Mouse (Mus musculus) heart, embryonic 16.5 days (tissue): ENCODE measurements around the gene Metrn. TPM values are rescaled to one million over a fixed set of nuclear protein-coding genes. Genes with fewer than 3 reads are reported as not detected.

Source experiments
- ATAC-seq: fragments of 200-750 bp; cut with Nextera tagmentation; replicated peaks from 2 replicates; pipeline ENCODE4 v1.8.0; 2017; ENCODE audit warnings: moderate number of reproducible peaks; ENCODE audit not compliant: insufficient read depth, low FRiP score; ENCODE audit errors: extremely low read depth
- H3K27ac ChIP-seq: fragments of 300-500 bp; sonication (generic); 2 replicates; pipeline ENCODE4 v1.5.1; 2014; ENCODE audit warnings: mild to moderate bottlenecking, low read length, control low read depth, moderate library complexity
- H3K27me3 ChIP-seq: fragments of 300-500 bp; sonication (generic); 2 replicates; pipeline ENCODE4 v1.6.1; 2014; ENCODE audit warnings: low read length, mixed read lengths; ENCODE audit not compliant: control insufficient read depth, insufficient read depth
- H3K36me3 ChIP-seq: fragments of 300-500 bp; sonication (generic); 2 replicates; pipeline ENCODE4 v1.6.1; 2014; ENCODE audit not compliant: control insufficient read depth, insufficient read depth
- H3K4me1 ChIP-seq: fragments of 300-500 bp; sonication (generic); 2 replicates; pipeline ENCODE4 v1.6.1; 2014; ENCODE audit warnings: low read length, mixed read lengths; ENCODE audit not compliant: control insufficient read depth, insufficient read depth
- H3K4me2 ChIP-seq: fragments of 300-500 bp; sonication (generic); 2 replicates; pipeline ENCODE4 v1.6.1; 2014; ENCODE audit warnings: low read depth, mild to moderate bottlenecking, control low read depth, low read length
- H3K4me3 ChIP-seq: fragments of 300-500 bp; sonication (generic); 2 replicates; pipeline ENCODE4 v1.5.1; 2014; ENCODE audit warnings: mild to moderate bottlenecking, control low read depth, low read length
- H3K9ac ChIP-seq: fragments of 300-500 bp; sonication (generic); 2 replicates; pipeline ENCODE4 v1.6.1; 2014; ENCODE audit warnings: low read length, control low read depth
- H3K9me3 ChIP-seq: fragments of 300-500 bp; sonication (generic); replicated peaks from 2 replicates; pipeline ENCODE4 v1.6.1; 2016; ENCODE audit warnings: low read length; ENCODE audit not compliant: control insufficient read depth
- WGBS: fragments of 180-500 bp; shearing (Covaris S2); extraction: QIAGEN DNeasy Blood & Tissue Kit; methylation state at CpG from one replicate; pipeline ENCODE4 v1.1.7; 2014; 5-methylcytosine and 5-hydroxymethylcytosine counted together
- polyA plus RNA-seq: library from polyadenylated mRNA; unstranded; fragments of >200 nt; fragmentation: Nextera tagmentation; extraction: Ambion mirVana; gene quantifications from 2 replicates; pipeline ENCODE4 v1.2.1, GENCODE M21; 2015

The Metrn gene
- polyA plus RNA-seq, 1 experiment from 2014 or later, result 25.6 TPM

DNA sequence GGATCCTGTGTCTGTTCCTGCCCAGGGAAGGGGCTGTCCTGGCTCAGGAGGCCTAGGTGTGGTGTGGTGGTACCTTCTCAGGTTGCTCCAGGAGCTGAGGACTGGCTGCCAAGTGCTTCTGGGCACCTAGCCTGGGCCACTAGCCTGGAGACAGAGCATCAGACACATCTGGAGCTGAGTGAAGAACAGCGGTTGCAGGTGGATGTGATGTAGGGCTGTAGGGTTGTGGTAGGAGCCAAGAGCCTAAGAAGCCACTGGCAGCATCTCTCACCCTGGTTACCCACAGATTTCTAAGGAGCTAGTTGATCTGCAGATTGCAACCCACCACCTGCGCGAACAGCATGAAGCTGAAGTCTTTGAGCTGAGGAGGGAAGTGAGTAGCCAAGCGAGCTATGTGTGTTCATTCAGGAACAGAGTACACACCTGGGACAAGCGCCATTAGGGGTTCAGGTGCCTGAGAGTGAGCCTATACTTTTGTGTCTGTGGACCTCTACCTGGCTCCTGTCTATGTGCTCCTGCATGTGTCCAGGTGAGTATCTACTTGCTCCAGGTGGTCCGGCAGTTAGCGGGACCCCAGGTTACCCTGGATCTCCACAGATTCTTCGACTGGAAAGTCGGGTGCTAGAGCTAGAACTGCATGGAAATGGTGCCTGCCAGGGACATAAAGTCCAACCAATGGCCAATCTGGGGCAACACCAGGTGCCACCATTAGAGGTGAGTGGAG is 10.0 kb downstream of the Metrn start:
- 88% methylated on average over 9 of the region's 9 CpGs for WGBS
- Histone ChIP-seq H3K4me3 (no peak overlapping the region), H3K36me3 (peaks cover 8% of the 10 kb centered on the region)

DNA sequence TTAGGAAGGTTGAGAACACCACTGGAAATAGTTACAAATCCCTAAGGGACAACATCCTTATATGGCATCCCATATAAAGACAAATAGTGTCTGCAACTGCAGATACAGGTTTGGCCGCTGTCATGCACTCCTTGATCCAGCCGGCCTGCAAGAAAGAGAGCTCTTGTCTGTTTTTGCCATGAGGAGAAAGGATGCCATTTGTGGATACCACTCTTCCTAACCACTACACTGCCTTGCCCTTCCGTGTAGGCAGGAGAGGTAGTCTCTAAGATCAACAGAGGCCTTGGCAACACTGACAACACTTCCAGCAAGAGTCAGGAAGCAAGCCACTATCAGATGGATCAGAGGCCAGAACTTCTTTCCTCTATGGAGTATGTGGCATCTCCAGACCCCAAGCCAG is 10.7 kb downstream of the Metrn start, which contains the start of gene Ccdc78:
Gene Ccdc78, plus strand, starts transcription at position 301 of the 400 bp plus-strand sequence.
- peaks cover 27% of the 10 kb centered on the region for H3K4me1 ChIP-seq
- H3K27ac ChIP-seq, result peak within 1 kb of the TSS; percentile 94
- peak within 1 kb of the TSS; percentile 84 for H3K4me2 ChIP-seq
- H3K4me3 ChIP-seq, result peak within 1 kb of the TSS; percentile 85
- peak within 1 kb of the TSS; percentile 77 for H3K9ac ChIP-seq
- ATAC-seq, result no peak
- 66% methylated on average over 3 of the region's 3 CpGs for WGBS
- peaks cover 13% of the 10 kb centered on the region for H3K36me3 ChIP-seq
- no peaks in the 10 kb centered on the region for H3K27me3 ChIP-seq
- H3K9me3 ChIP-seq, result no peaks in the 10 kb centered on the region

More for the DNA sequence above, 10.0 kb downstream of the Metrn start:
- no peak for ATAC-seq
- Histone ChIP-seq H3K4me1 (peaks cover 31% of the 10 kb centered on the region), H3K27ac (no peak overlapping the region), H3K9me3 (no peaks in the 10 kb centered on the region), H3K9ac (no peak overlapping the region), H3K27me3 (no peaks in the 10 kb centered on the region), H3K4me2 (no peak overlapping the region)

DNA sequence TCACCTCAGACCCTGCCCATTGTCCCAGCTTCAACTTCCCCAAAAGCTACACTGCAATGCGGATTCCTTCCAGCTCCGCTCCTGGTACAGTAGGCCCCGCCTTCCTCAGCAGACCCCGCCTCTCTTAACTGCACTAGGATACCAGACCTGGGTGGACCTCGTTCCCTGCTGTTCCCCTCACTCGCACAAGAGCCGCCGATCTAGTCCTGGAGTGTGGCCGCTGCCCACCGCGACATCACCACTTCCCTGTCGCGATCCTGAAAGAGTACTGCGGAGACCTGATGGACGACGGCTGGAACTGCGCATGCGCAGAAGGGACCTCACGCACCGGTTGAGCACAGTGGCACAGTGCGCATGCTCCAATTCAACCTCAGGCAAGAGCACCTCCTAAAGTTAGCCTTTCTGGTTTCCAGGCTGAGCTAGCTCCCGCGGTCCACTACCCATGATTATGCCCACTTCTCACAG is 11.6 kb downstream of the Metrn start, which contains the start of gene Haghl:
Gene Haghl, minus strand, starts transcription at position 393 of the 465 bp plus-strand sequence.
- peak within 1 kb of the TSS; percentile 77 for H3K9ac ChIP-seq
- no peaks in the 10 kb centered on the region for H3K27me3 ChIP-seq
- peaks cover 16% of the 10 kb centered on the region for H3K36me3 ChIP-seq
- ATAC-seq, result peak; percentile 88
- WGBS, result under 1% methylated on average over 23 of the region's 23 CpGs
- peaks cover 22% of the 10 kb centered on the region for H3K4me1 ChIP-seq
- H3K4me2 ChIP-seq, result peak within 1 kb of the TSS; percentile 84
- peak within 1 kb of the TSS; percentile 94 for H3K27ac ChIP-seq
- peak within 1 kb of the TSS; percentile 85 for H3K4me3 ChIP-seq
- no peaks in the 10 kb centered on the region for H3K9me3 ChIP-seq

DNA sequence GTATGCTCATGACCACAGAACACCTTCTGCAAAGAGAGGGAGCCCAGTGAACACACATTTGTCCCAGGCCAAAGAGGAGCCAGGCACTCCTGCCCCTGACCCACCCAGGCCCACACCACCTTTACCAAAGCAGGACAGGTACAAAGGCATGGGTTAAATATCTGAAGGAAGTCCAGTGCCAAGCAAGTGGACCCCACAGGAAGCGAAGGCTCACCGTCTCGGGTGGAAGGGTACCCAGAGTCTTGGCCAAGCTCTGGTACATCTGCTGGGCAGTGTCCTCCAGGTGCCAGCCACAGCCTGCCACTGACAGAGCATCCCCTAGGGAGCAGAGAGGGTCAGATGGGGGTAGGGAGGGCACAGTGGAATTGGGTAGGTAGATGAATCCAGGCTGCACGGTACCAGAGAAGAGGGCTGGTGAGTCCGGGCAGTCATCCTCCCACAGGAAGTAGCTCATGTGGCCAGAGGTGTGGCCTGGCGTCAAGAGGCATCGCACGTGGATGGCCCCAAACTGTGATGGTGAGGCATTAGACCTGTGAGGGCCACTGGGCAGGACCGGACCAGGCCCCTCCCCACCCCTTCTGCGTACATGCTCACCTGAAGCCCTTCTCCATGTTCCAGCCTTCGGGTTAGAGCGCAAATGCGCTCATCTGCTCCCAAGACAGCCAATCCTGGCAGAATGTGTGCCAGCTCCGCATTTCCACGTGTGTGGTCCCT is 12.9 kb downstream of the Metrn start:
- 78% methylated on average over 15 of the region's 15 CpGs for WGBS
- Histone ChIP-seq H3K4me1 (peaks cover 22% of the 10 kb centered on the region), H3K9ac (peak overlapping the region; percentile 77), H3K27me3 (no peaks in the 10 kb centered on the region), H3K27ac (no peak overlapping the region; the same call in 1 of the 2 replicates), H3K36me3 (peaks cover 23% of the 10 kb centered on the region), H3K9me3 (no peaks in the 10 kb centered on the region), H3K4me3 (peak overlapping the region; percentile 85), H3K4me2 (peak overlapping the region; percentile 84)
- ATAC-seq, result no peak

DNA sequence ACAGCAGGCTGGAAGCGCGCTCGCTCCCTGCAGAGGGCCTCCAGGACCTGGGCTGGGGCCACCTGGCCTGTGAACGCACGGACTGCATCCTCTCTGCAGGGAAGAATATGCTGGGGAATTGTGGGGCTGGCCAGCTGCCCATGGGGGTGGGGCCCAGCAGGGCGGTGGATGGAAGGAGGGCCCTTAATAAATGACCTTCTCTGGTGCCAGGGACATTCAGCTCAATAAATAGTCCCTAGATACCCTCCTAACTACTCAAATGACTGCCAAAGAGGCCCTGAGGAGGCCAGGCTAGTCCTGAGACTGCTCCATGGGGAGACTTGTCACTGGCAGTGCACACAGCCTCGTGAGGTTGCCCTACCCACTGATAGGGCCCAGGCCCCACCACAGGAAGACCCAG is 13.8 kb downstream of the Metrn start:
- H3K27me3 ChIP-seq, result no peaks in the 10 kb centered on the region
- no peak overlapping the region for H3K4me3 ChIP-seq
- peaks cover 22% of the 10 kb centered on the region for H3K4me1 ChIP-seq
- H3K9ac ChIP-seq, result 0 out of 2 replicates have a peak overlapping the region, but pooled peaks have one; percentile 4
- no peak; the same call in 1 of the 2 replicates for ATAC-seq
- 54% methylated on average over 7 of the region's 7 CpGs for WGBS
- H3K36me3 ChIP-seq, result peaks cover 30% of the 10 kb centered on the region
- no peak overlapping the region for H3K4me2 ChIP-seq
- no peaks in the 10 kb centered on the region for H3K9me3 ChIP-seq
- peak overlapping the region; percentile 70 for H3K27ac ChIP-seq

DNA sequence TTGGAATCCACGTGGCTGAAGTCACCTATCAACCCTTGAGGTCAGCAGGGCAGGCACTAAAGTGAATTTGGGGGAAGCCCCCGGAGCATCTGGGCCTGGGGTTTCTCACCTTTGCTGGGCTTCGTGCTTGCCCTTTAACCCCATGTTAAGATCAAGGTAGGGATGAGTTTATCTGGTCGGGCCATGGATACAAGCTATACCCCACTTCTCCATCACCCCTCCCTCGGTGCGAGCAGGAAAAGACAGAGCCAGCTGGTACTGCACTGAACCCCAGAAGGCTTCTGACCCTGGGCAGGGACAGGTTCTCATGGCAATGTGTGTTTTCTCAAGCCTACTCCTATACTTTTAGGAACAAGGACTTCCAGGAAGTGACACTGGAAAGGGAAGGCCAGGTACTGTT is 15.6 kb downstream of the Metrn start:
- Histone ChIP-seq H3K4me1 (peaks cover 22% of the 10 kb centered on the region), H3K9me3 (no peaks in the 10 kb centered on the region), H3K36me3 (peaks cover 37% of the 10 kb centered on the region), H3K9ac (no peak overlapping the region), H3K27me3 (no peaks in the 10 kb centered on the region), H3K4me2 (no peak overlapping the region), H3K27ac (no peak overlapping the region), H3K4me3 (no peak overlapping the region)
- WGBS, result 75% methylated on average over 6 of the region's 6 CpGs
- ATAC-seq, result no peak

DNA sequence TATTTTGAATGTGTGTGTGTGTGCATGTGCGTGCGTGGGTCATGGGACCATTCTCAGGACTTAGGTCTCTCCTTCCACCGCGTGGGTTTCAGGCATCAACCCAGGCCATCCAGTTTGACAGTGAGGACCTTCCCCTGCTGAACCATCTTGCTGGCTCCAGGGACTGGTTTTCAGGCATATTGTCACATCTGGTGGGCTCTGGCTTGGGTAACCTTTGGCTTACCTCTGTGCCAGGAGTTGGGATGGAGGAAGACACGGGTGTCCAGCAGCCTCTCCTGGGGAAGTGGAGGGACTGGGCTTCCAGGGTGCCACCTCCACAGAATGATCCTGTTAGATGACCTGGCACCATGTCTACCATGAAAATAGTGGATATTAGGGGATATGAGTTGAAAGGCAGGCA is 19.0 kb downstream of the Metrn start:
- no peaks in the 10 kb centered on the region for H3K27me3 ChIP-seq
- H3K9me3 ChIP-seq, result no peaks in the 10 kb centered on the region
- H3K27ac ChIP-seq, result no peak overlapping the region
- no peak for ATAC-seq
- peaks cover 37% of the 10 kb centered on the region for H3K36me3 ChIP-seq
- H3K4me2 ChIP-seq, result no peak overlapping the region
- peaks cover 9% of the 10 kb centered on the region for H3K4me1 ChIP-seq
- no peak overlapping the region for H3K9ac ChIP-seq
- 86% methylated on average over 5 of the region's 5 CpGs for WGBS
- H3K4me3 ChIP-seq, result no peak overlapping the region

DNA sequence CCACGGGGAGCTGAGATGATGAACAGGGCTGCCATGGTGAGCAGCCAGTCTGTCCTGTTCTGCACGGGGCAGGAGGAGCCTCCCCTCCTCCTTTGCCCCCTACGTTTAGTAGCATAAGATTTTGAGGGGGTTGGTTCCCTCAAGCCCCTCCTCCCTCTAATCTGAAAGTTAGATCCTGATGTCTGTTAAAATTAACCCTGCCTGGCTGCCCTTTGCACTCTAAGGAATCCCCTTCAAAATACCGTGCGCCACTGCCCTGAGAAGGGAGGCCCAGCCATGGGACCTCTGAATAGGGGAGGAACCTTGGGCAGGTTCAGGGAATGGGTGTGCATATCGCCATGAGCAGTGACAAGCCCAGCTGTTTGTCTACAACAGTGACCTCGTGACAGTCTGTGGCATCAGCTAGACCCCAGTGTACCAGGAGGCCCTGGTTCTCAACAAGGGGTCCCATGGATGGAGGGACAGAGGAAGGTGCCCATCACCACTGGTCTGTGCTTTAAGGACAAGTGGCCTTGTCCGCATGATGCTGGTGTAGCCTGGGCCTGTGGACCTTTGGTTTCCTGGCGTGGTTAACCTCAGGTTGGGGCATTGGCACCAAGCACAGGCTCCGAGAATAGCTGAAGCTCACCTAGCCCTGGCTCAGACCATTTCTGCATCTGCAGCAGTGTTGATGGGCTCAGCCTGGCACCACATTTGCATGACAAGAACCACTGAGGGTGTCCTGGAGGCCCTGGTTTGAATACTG is 21.4 kb downstream of the Metrn start:
- Histone ChIP-seq H3K4me2 (no peak overlapping the region), H3K27ac (no peak overlapping the region), H3K4me3 (no peak overlapping the region), H3K9me3 (no peaks in the 10 kb centered on the region), H3K4me1 (peaks cover 7% of the 10 kb centered on the region), H3K27me3 (no peaks in the 10 kb centered on the region; the same call in 1 of the 2 replicates), H3K36me3 (peaks cover 23% of the 10 kb centered on the region), H3K9ac (no peak overlapping the region)
- 75% methylated on average over 10 of the region's 10 CpGs for WGBS
- no peak for ATAC-seq
